Mouse (Mus musculus): ENCODE measurements around the gene Gm20388.

GRCm38 (mm10) chr8:122572751-122573150, 2662.1 kb downstream of the Gm20388 start:
- TF ChIP-seq CTCF (conservative IDR thresholded peaks at IDR 0.05; ENCODE audit: insufficient read depth, insufficient read length, low read depth, low read length) (no peak), POLR2A (IDR thresholded peaks at IDR 0.05; ENCODE audit: low read depth, low read length) (no peak)

Data from kidney, adult 2 months (tissue).